Mouse (Mus musculus): ENCODE results near the gene Ccdc33. TPM values are rescaled to one million over a fixed set of nuclear protein-coding genes. Genes with fewer than 3 reads are reported as not detected.
A peak's percentile ranks its signal among the peaks of the same experiment; 100 is the strongest.

The Ccdc33 gene
- total RNA-seq (2014; fragmentation: Nextera tagmentation) (not detected in 2 replicates), total RNA-seq (2017) (not detected in 2 replicates)

- ATAC-seq (replicated peaks; ENCODE audit: poor library complexity, severe bottlenecking): no peak
Measured at GRCm38 (mm10) chr9:58118671-58119070, at the start of gene Ccdc33. Gene Ccdc33, minus strand, starts transcription at chr9:58118823.

- no peak for ATAC-seq (replicated peaks; ENCODE audit: poor library complexity, severe bottlenecking)
Measured at GRCm38 (mm10) chr9:58165779-58166178, 47.2 kb upstream of the Ccdc33 start.

- no peak for ATAC-seq (replicated peaks; ENCODE audit: poor library complexity, severe bottlenecking)
Measured at GRCm38 (mm10) chr9:58163146-58163545, 44.5 kb upstream of the Ccdc33 start.

GRCm38 (mm10) chr9:58162173-58162572 lies 43.5 kb upstream of the Ccdc33 start:
- no peak for ATAC-seq (replicated peaks; ENCODE audit: poor library complexity, severe bottlenecking)

GRCm38 (mm10) chr9:58160315-58160714 lies 41.7 kb upstream of the Ccdc33 start:
- peak; percentile 66 for ATAC-seq (replicated peaks; ENCODE audit: poor library complexity, severe bottlenecking)

GRCm38 (mm10) chr9:58159855-58160254 lies 41.2 kb upstream of the Ccdc33 start:
- ATAC-seq (replicated peaks; ENCODE audit: poor library complexity, severe bottlenecking): no peak

- no peak for ATAC-seq (replicated peaks; ENCODE audit: poor library complexity, severe bottlenecking)
Measured at GRCm38 (mm10) chr9:58158541-58159311, 40.1 kb upstream of the Ccdc33 start.

- ATAC-seq (replicated peaks; ENCODE audit: poor library complexity, severe bottlenecking): no peak
Measured at GRCm38 (mm10) chr9:58157838-58158237, 39.2 kb upstream of the Ccdc33 start.

GRCm38 (mm10) chr9:58156819-58157560 lies 38.4 kb upstream of the Ccdc33 start:
- ATAC-seq (replicated peaks; ENCODE audit: poor library complexity, severe bottlenecking): no peak

- ATAC-seq (replicated peaks; ENCODE audit: poor library complexity, severe bottlenecking): no peak
Measured at GRCm38 (mm10) chr9:58155366-58155765, 36.7 kb upstream of the Ccdc33 start.

GRCm38 (mm10) chr9:58153095-58153494 lies 34.5 kb upstream of the Ccdc33 start:
- ATAC-seq (replicated peaks; ENCODE audit: poor library complexity, severe bottlenecking): no peak

- no peak for ATAC-seq (replicated peaks; ENCODE audit: poor library complexity, severe bottlenecking)
Measured at GRCm38 (mm10) chr9:58150733-58151361, 32.2 kb upstream of the Ccdc33 start.

GRCm38 (mm10) chr9:58148806-58149205 lies 30.2 kb upstream of the Ccdc33 start:
- ATAC-seq (replicated peaks; ENCODE audit: poor library complexity, severe bottlenecking): no peak

GRCm38 (mm10) chr9:58145417-58145816 lies 26.8 kb upstream of the Ccdc33 start:
- no peak for ATAC-seq (replicated peaks; ENCODE audit: poor library complexity, severe bottlenecking)

GRCm38 (mm10) chr9:58144664-58145063 lies 26.0 kb upstream of the Ccdc33 start:
- ATAC-seq (replicated peaks; ENCODE audit: poor library complexity, severe bottlenecking): no peak

- no peak for ATAC-seq (replicated peaks; ENCODE audit: poor library complexity, severe bottlenecking)
Measured at GRCm38 (mm10) chr9:58143419-58143818, 24.8 kb upstream of the Ccdc33 start.

GRCm38 (mm10) chr9:58139947-58140346 lies 21.3 kb upstream of the Ccdc33 start:
- ATAC-seq (replicated peaks; ENCODE audit: poor library complexity, severe bottlenecking): no peak

GRCm38 (mm10) chr9:58135921-58136321 lies 17.3 kb upstream of the Ccdc33 start:
- ATAC-seq (replicated peaks; ENCODE audit: poor library complexity, severe bottlenecking): no peak

- ATAC-seq (replicated peaks; ENCODE audit: poor library complexity, severe bottlenecking): no peak
Measured at GRCm38 (mm10) chr9:58134906-58135305, 16.3 kb upstream of the Ccdc33 start.

GRCm38 (mm10) chr9:58133893-58134884 lies 15.6 kb upstream of the Ccdc33 start:
- no peak for ATAC-seq (replicated peaks; ENCODE audit: poor library complexity, severe bottlenecking)
